Mouse (Mus musculus) forebrain, embryonic 11.5 days (tissue): ENCODE data around the gene 4930474N05Rik. TPM values are rescaled to one million over a fixed set of nuclear protein-coding genes. Genes with fewer than 3 reads are reported as not detected.

Experiments used
- ATAC-seq: fragments of 200-750 bp; cut with Nextera tagmentation; replicated peaks from 2 replicates; pipeline ENCODE4 v1.8.0; 2017; ENCODE audit warnings: moderate TSS enrichment; ENCODE audit not compliant: low FRiP score
- DNase-seq: peaks from one replicate; pipeline ENCODE4 v3.0.0-alpha.2; 2017; ENCODE audit warnings: low spot score
- H3K27ac ChIP-seq: fragments of 300-500 bp; sonication (generic); 2 replicates; pipeline ENCODE4 v1.5.1; 2014; ENCODE audit warnings: low read depth, low read length
- H3K27me3 ChIP-seq: fragments of 300-500 bp; sonication (generic); 2 replicates; pipeline ENCODE4 v1.6.1; 2014; ENCODE audit warnings: mild to moderate bottlenecking, low read length, mixed read lengths; ENCODE audit not compliant: control insufficient read depth, insufficient read depth
- H3K36me3 ChIP-seq: fragments of 300-500 bp; sonication (generic); 2 replicates; pipeline ENCODE4 v1.6.1; 2014; ENCODE audit warnings: mild to moderate bottlenecking, low read length, moderate library complexity, mixed read lengths; ENCODE audit not compliant: control insufficient read depth, insufficient read depth
- H3K4me1 ChIP-seq: fragments of 300-500 bp; sonication (generic); replicated peaks from 2 replicates; pipeline ENCODE4 v1.6.1; 2014; ENCODE audit warnings: low read length, mixed read lengths; ENCODE audit not compliant: control insufficient read depth, insufficient read depth
- H3K4me2 ChIP-seq: fragments of 300-500 bp; sonication (generic); 2 replicates; pipeline ENCODE4 v1.6.1; 2014; ENCODE audit warnings: low read depth, mild to moderate bottlenecking, low read length, moderate library complexity, mixed read lengths; ENCODE audit not compliant: severe bottlenecking
- H3K4me3 ChIP-seq: fragments of 300-500 bp; sonication (generic); 2 replicates; pipeline ENCODE4 v1.5.1; 2014; ENCODE audit warnings: low read depth, low read length
- H3K9ac ChIP-seq: fragments of 300-500 bp; sonication (generic); 2 replicates; pipeline ENCODE4 v1.6.1; 2014; ENCODE audit warnings: low read length
- H3K9me3 ChIP-seq: fragments of 300-500 bp; sonication (generic); 2 replicates; pipeline ENCODE4 v1.6.1; 2016; ENCODE audit warnings: low read length, mixed read lengths; ENCODE audit not compliant: control insufficient read depth
- WGBS: fragments of 180-500 bp; shearing (Covaris S2); extraction: QIAGEN DNeasy Blood & Tissue Kit; methylation state at CpG from one replicate; pipeline ENCODE4 v1.1.7; 2014; 5-methylcytosine and 5-hydroxymethylcytosine counted together
- polyA plus RNA-seq: library from polyadenylated mRNA; unstranded; fragments of >200 nt; fragmentation: Nextera tagmentation; extraction: Ambion mirVana; gene quantifications from 2 replicates; pipeline ENCODE4 v1.2.1, GENCODE M21; 2014

The 4930474N05Rik gene
- polyA plus RNA-seq, 1 experiment from 2014 or later: not detected

GRCm38 (mm10) chr14:36137696-36138095, 43.0 kb downstream of the 4930474N05Rik start:
- WGBS: 96% methylated on average over 4 of the region's 4 CpGs
- no peak overlapping the region for H3K27ac ChIP-seq
- no peaks in the 10 kb centered on the region for H3K9me3 ChIP-seq
- no peaks in the 10 kb centered on the region for H3K27me3 ChIP-seq
- ATAC-seq (no peak), DNase-seq (no peak)
- H3K4me2 ChIP-seq: no peak overlapping the region
- no peaks in the 10 kb centered on the region for H3K36me3 ChIP-seq
- no peaks in the 10 kb centered on the region for H3K4me1 ChIP-seq
- no peak overlapping the region for H3K4me3 ChIP-seq
- no peak overlapping the region for H3K9ac ChIP-seq

GRCm38 (mm10) chr14:36145261-36145660, 50.5 kb downstream of the 4930474N05Rik start:
- no peaks in the 10 kb centered on the region for H3K4me1 ChIP-seq
- H3K27ac ChIP-seq: no peak overlapping the region
- no peak for ATAC-seq
- H3K27me3 ChIP-seq: no peaks in the 10 kb centered on the region
- H3K9ac ChIP-seq: no peak overlapping the region
- DNase-seq: no peak
- H3K4me2 ChIP-seq: no peak overlapping the region
- no peaks in the 10 kb centered on the region for H3K36me3 ChIP-seq
- H3K9me3 ChIP-seq: no peaks in the 10 kb centered on the region
- no peak overlapping the region for H3K4me3 ChIP-seq
